Mouse (Mus musculus) megakaryocyte-erythroid progenitor cell, adult 5-6 weeks (primary cell): ENCODE results near the gene BC004004. TPM values are rescaled to one million over a fixed set of nuclear protein-coding genes. Genes with fewer than 3 reads are reported as not detected.
A peak's percentile ranks its signal among the peaks of the same experiment; 100 is the strongest.
"Not testable (repeated sequence)": the region's sequence is repeated elsewhere in the genome, so short reads cannot be mapped to it uniquely, and the experiment has no call there.

ENCODE experiments used
- ATAC-seq: replicated peaks from 2 replicates; pipeline ENCODE4 v1.8.0; 2016; ENCODE audit warnings: mild to moderate bottlenecking, inconsistent platforms; ENCODE audit not compliant: severe bottlenecking, poor library complexity, low FRiP score, low TSS enrichment
- total RNA-seq, 2 experiments: library from RNA; stranded (forward) in 1 of 2; stranded (reverse) in 1 of 2; fragments of 200-1000, 215-1000 nt in 1 of 2; fragments of >200 nt in 1 of 2; fragmentation: Nextera tagmentation in 1 of 2; gene quantifications; 2 replicates each; pipeline ENCODE4 v1.2.3; 2014 to 2017

The BC004004 gene
- total RNA-seq (2014; fragmentation: Nextera tagmentation) = 81.8 and 82.3 TPM in 2 replicates
- total RNA-seq (2017) = 60.4 and 66.0 TPM in 2 replicates

DNA sequence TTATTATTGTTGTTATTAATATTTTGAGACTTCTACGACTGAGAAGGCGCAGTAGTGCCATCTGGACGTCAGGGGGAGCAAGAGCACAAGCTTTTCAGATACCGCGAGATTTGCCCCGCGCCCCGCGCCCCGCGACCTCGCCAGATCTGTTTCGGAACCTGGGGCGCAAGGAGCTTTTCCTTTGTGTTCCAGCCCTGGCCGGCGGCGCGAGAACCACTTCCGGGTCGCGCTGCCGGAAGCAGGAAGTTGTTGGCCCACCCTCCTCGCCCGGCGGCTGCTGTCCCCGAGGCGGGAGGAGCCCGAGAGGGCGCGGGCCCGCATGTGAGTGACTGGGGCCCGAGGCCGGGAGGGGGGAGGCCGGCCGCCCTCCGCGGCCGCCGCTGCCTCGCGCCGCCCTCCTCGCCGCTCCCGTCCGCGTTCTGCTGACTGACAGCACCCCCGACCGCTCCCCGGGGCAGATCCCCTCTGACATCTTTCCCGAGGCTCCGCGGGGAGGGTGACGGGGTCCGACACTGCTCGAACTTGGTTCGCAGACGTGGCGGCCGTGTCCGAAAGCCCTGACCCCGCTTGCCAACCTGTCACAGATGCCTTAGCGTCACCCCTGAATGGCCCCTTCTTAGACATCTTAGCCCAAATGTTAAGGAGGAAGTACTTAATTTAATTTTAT is at the start of gene BC004004:
Gene BC004004 (plus strand): TSS at position 107 of the 667 bp plus-strand sequence.
- ATAC-seq = peak; percentile 91

DNA sequence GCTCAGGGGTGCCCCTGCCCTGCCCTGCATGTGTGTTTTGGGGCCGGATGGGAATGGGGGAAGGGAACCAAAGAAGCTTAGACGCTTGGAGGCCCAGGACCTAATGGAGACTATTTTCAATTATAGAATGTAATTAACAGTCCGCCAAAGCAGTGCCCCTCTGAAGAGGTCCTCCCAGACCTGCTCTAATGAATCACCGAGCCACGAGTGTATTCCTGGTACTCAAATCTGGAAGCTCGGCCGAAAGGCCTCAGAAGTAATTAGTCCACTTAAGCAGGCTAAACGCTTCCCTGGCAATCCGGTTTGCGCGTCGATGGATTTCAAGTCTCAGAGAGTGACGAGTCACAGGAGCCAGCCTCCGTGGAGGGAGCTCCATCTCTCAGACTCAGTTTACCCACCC is 48.0 kb upstream of the BC004004 start:
- ATAC-seq = no peak

DNA sequence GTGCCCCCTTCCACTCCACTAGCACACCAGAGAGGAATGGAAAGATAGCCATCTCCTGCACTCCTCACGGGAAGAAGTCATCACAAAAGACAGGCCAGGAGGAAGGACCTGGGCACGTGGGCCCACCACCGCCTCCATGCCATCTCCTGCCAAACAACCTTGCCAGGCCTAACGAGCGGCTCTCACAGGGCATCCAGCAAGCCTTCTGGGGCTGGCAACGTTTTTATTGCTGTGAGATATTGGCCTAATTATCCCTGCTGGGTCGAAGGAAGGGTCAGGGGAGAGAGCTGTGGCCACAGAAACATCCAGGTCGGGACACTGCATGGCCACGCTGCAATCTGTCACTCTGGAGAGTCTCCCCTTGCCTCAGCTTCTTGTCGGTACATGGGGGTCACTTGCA is 37.5 kb upstream of the BC004004 start:
- no peak for ATAC-seq

DNA sequence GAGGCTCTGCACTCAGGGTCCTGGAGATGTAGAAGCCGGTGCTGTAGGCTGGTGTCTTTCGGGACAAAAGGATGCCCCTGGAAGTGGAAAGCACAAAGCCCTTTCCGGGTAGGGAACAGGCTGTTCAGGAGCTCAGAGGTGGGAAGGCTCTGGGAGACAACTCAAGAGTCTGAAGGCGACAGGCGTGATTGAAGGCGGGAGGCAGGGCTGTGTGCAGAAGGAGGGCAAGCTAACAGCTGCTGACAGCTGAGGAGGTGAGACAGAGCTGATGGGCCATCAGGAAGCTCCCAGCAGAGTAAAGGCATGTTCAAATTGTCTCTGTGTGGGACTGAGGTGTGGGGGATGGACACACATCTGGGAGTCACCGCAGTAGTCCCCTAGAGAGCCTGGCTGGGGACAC is 32.5 kb upstream of the BC004004 start:
- ATAC-seq = no peak

DNA sequence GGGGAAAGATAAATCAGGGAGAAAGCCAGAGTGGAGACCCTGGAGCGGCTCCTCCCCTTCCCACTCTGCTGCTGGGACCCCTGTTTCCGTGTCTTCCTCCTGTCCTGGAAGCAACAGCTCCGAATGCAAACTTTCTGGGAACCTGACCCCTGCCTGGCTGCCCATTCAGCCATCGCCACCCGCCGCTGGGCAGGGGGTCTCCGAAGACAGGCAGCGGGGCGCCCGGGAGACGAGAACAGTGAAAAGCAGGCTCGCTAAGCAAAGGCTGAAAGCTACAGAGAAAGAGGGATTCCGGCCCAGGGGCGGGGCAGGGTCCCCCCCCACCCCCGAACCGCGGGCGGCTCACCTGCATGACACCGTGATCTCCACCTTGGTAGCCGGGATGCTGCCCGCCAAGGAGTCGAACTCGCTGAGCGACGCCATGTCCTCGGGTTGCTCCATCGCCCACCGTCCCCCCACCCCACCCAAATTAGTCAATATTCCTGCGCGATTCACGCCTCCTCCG is 31.3 kb upstream of the BC004004 start:
- no peak for ATAC-seq

DNA sequence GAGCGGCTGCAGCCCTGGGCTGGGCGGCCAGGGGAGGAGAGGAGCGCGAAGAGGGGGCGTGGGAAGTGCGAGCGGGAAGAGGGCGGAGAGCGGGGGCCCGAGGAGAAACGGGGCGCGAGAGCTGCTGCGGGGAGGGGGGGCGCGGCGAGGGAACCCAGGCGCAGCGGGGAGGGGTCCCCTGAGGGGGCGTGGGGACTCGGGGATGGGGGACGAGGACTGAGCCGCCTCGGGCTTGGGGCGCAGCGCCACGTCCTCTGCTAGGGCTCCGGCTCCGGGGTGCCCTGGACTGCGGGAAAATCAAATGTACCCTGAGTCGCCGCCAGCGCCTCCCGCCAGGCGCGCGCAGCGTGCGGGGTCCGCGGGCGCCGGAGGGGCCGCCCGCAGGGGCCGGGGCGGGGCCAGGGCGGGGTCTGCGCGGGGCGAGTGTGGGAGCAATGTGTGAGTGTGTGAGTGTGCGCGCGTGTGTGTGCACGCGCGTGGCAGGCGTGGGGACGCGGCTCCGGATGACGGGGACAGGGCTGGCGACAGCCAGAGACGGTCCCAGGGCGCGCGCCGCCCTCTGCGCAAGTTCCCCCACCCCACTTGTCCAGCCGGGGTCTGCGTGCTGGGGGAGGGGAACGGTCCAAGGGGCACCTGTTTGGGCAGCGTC is 30.7 kb upstream of the BC004004 start, which contains the start of gene Cpne5:
Gene Cpne5 (minus strand): TSS at position 396 of the 649 bp plus-strand sequence.
- ATAC-seq = no peak

DNA sequence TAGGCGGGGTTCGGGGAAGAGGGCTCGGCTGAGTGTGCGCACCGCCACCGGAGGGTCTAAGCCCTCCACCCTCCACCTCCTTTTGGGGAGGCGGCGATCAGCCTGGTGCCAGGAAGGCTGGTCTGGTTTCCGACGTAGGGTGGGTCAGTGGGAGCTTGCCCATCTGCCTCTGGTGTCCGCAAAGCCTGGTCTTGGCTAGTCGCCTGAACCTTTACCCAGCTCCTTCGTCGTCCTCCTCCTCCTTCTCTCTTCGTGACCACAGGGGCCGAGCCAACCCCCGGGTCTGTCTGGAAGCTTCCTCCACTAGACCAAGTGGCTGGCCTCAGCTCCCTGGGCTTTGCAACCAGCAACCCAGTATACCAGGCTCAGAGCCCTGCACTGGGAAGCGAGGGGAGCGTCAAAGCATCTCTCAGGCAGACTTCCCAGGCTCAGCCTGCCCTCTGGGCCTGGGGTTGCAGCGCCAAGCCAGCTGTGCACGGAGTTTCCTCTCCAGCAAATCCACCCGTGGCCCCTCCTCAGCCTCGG is 30.1 kb upstream of the BC004004 start:
- ATAC-seq = 0 out of 2 replicates have a peak, but pooled peaks have one; percentile 12

DNA sequence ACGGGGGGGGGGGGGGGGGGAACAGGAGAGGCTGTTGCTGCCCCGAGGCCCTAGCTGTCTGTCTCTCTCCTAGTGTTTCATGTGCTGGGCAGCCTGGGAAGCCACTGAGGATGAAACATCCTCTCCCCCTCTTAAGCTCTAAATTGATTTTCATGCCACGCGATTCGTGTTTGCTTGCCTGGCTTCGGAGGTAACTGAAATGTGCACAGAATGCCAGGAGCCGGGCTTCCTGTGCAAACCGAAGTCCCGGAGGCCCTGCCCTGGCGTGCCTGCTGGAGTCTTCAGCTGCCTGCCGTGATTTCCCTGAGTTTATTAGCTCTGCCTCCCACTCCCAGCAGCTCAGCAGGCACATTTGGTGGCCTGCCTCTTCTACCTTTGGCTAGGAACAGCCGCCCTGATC is 23.7 kb upstream of the BC004004 start:
- ATAC-seq = no peak

DNA sequence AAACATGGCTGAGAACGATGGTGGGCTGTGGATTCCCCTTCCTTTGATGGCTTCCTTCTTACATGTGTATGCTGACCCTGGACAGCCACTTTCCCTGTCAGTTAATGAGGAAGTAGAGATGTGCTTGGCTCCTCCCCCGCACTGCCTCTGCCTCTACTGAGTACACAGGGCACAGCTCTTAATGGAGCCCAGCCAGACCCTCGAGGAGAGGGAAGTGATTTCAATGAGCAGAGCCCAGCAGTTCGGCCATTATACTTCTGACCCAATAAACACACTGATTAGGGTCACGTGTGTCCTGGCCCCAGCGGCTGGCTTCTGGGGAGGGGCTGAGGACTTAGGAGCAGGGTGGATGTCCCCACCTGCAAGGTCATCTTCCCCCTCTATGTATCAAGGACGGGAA is 22.9 kb upstream of the BC004004 start:
- ATAC-seq = no peak

DNA sequence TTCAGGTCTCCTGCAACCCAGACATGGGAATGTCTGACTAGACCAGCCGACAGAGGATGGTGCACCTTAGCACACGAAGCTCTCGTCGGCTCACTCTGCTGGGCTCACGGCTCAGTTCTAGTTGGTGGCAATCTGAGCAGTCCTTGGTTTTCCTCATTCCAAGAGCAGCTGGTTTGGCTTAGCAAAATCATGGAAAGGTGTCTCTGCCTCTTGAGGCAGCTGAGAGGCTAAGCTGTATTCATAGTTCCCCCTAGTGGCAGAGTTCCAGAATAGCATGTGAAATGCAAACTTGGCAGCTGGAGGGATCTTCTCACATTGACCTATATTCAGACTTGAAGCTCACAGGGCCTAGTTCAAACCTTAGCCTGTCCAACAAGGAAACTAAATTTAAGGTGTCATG is 22.0 kb upstream of the BC004004 start:
- ATAC-seq = peak; percentile 51; the same call in 1 of the 2 replicates

DNA sequence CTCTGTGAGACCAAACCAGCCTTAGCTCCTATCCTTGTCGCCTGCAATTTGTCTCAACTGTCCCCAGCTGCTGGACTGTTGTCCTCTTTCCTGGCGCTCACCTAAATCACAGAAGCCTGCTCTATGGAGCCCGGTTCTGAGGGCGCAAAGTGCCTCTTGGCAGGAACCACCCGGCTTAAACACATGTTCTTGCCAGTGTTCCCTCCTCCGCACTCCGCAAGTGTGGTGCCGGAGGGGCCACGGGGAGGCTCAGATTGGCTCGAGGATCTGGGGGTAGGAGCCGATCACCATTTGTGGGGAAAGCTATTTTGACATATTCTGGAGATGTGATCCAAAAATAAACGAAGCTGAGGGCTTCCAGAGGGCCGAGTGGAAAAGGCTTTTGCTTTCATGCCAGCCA is 20.7 kb upstream of the BC004004 start:
- no peak for ATAC-seq

DNA sequence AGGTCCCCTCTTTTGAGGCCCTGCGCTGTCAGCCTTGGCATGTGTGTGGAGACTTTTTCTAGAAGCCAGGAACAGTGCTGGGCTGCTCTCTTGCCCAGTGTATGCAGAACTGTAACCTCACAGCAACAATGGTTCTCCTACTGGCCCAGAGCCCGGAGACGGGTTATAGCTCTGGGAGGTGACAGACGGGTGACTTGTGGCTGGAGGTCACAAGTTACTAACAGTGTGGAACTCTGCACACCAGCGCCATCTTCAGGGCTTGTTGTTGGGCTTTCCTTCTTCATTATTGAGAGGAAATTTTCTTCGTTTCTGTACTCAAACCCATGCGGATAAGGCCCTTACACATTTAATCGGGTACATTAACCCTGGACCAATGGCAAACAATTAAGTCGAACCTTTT is 19.1 kb upstream of the BC004004 start:
- ATAC-seq = no peak

DNA sequence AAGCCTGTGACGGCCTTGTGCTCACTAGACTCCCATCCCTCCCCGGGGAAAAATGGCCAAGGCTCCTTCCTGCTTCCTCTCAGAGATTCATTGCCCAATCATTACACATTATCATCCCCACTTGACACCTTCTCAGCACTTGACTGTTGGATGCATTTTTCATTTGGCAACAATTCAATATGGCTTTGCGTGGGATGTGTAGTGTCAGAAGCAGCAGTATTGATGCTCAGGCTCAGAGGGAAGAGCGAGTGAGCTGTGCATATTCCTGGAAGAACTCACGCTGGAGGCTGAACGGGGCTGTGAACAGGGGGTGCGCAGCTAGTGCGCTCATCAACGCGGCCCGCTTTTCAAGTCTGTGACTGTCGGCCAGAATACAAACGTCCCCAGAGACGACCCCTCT is 17.6 kb upstream of the BC004004 start:
- not testable (repeated sequence) for ATAC-seq

DNA sequence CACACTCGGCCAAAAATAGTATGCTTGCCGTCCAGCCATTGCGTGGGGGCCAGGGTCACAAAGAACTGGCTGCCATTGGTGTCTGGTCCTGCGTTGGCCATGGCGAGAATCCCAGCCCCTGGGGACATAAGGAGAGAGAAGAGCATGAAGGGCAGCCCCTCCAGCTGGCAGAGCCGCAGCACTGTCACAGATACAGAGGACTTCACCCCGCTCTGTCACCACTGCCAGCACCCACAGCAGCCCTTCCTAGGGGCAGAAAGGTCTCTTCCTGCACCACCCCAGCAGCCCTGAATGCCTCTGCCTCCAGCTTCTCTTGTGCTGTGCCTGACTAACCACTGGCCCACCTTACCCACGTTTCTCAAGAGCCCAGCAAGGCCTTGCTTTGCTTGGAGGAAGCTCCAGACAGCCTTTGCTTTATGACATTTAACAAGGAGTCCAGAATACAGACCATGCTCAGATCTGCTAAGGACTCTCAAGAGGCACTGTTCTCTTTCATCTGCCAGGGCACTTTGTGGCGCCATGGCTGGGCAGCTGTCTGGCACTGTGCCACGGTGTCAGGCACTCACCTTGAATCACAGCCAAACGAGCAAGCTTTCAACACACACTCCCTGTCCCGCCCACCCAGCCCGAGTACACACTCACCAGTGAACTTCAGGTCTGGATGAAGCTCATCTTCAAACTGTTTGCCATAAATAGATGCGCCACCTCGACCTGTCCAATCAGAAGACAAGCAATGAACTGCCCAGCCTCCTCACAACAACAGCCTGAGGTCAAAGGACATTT is 16.8 kb upstream of the BC004004 start:
- ATAC-seq = no peak

DNA sequence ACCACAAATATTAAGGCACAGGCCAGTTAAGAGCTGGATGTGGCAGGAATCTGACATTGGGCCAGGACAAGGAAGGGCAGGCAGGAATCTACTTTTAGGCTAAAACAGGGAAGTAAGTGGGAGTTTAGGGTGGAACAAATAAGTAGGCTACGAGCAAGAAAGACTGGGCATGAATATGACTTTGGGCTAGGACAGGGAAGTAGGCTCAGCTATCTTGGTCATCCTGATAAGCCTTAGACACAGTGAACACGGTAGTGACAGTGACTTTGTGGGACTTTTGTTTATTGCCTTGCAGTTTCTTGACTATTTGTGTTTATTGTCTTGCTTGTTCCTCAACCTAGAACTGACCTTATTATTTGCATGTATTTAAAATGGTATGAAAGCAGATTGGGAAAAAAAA is 15.4 kb upstream of the BC004004 start:
- ATAC-seq = no peak

DNA sequence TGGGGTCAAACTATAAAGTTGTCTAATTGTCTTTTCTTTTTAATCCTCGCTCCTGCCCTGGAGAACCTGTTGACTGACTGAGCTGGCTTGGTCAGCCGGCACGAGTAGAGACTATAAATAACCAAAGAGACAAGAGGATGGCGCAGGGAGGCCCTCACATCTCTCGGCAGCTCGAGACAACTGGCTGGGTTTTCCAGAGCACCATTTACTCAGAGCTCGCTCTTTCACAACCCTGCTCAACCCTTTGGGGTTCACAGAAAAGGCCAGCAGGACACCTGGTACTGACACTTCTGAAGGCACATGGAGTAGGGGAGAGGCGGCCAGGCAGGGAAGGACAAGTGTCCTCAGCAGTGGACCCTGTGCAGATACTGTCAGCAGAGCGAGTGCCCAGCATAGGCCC is 14.9 kb upstream of the BC004004 start:
- no peak for ATAC-seq

DNA sequence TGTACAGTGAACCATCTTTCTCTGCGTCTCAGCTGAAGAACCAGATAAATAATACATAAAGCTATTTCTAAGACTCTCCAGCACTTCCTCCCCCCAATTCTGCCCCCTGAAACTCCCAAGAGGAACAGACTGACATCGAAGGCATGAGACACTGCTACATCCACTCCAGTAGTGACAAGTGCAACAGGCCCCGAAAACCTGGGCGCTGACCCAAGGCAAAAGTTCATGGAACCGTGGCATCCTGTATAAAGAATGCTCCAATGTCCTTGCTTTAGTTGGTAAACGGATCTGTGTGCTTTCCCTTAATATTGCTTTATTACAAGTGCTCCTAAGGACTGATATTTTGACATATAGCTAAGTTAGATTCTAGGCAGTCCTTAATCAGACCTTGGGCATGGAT is 13.8 kb upstream of the BC004004 start:
- ATAC-seq = not testable (repeated sequence)

DNA sequence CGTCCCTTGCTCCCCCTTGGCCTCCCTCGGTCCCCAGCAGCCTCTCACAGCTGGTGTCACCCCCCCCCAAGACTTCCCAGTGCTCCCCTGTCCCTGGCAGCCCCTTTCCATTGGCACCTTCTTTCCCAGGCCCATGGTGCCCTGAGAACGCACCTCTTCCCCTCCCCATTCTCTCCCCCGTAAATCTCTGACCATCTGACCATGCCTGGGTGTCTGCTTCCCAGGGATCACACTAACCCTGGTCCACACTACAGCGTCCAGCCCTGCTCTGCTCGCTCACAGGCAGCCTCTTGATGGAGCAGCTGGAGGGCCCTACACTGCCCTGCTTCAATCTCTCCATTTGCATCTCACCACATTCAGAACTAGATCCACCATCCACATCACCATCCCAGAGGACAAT is 12.1 kb upstream of the BC004004 start:
- no peak for ATAC-seq

DNA sequence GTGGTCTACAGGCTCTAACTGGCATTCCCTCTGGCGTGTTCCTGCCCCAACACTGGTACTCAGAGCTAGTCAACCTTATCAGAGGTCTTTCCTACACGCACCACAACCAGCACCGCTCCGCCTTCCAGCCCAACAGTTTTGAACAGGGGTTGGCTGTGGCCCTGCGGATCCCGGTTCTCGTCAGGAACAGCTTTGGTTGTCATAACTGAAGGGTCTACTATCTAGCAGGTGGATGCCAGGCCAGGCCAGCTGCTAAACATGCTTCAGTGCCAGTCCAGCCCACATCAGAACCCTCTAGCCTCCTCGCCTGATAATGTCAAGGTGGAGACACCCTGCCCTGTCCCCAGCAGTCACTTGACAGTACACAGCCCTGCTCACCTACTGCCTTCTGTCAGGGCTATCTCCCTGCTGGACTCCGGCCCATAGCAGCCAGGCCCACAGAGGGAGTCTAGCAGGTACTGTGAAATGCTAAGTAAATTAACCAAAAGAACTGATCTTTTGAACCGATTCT is 11.5 kb upstream of the BC004004 start:
- no peak for ATAC-seq
